Mouse (Mus musculus) spleen, embryonic (tissue): Measurements from ENCODE around the gene Rhbg.

Experiments
- CTCF ChIA-PET: fragments of 350-600 bp; sonication (Branson Sonifier 250); formaldehyde crosslinking; loops from one replicate; lab custom pipeline; 2022; lab: Charles Lee

The Rhbg gene

GRCm38 (mm10) chr3:88230262-88231047 is 24.1 kb downstream of the Rhbg start:
- CTCF ChIA-PET = no interaction called here

- CTCF ChIA-PET = no interaction called here
Observed at GRCm38 (mm10) chr3:88229526-88229925, 25.0 kb downstream of the Rhbg start.

DNA sequence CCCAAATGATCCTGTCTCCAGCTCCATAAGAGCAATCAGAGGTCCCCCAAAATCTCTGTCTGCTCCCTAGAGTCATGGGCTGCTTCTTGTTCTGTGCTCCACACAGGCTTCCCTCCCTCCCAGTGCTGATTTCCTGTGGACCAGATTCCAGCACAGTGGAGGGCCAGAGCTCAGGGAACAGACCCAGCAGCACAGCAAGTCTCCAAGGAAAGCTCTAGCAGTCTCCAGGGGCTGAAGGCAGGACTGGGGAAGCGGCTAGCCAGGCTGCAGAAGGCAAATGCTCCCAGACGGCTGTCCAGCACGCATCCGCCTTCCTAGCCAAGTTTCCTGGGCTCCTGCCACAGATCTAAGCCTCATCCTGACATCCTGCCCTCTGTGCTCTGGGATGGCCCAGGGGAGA is 25.6 kb downstream of the Rhbg start:
- CTCF ChIA-PET = interaction anchor here (0.5 to 0.9 kb wide), 2 partner anchors 43 to 47 kb away, joined by 3 to 23 read pairs; no protein-coding TSS in a partner anchor

DNA sequence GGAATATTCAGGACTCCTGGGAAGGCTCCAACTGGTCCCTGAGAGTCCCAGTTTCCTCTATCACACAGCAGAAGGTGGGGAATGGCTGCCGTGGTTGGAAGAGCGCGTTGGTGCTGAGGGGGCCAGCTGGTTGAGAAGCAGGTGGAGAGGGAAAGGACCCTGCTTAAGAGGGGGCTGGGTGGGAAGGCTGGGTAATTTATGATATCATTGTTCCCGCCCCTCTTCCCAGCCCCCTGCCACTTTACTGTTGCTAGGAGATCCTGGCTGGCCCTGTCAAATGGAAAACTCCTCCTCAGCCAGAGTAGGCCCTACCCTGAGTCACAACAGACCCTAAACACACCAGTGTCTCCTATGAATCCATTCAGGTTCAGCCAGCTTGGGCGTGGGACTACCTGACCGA is 26.5 kb downstream of the Rhbg start:
- CTCF ChIA-PET = interaction anchor here (0.9 kb wide), 1 partner anchor 46 kb away, joined by 23 read pairs; no protein-coding TSS in a partner anchor

DNA sequence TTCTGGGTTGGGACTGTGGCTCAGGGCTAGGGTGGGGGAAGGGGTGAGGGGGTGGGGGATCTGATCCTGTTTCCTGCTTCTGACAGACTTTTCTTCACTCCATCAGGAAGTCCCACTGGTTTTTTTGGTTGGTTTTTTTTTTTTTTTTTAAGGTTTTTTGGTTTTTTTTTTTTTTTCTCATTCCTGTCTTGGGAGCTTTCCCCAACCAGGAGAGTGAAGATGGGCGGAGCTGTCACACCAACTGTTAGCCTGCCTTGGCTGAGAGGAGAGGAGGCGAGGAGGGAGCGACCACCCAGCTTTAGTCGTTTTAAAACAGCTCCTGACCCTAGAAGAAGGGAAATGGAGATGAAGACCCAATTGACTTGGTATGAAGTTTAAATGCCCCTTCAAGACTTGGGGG is 27.2 kb downstream of the Rhbg start:
- CTCF ChIA-PET = no interaction called here

- CTCF ChIA-PET = no interaction called here
Observed at GRCm38 (mm10) chr3:88226101-88226845, 28.2 kb downstream of the Rhbg start.

- CTCF ChIA-PET = no interaction called here
Observed at GRCm38 (mm10) chr3:88224929-88225328, 29.6 kb downstream of the Rhbg start.

DNA sequence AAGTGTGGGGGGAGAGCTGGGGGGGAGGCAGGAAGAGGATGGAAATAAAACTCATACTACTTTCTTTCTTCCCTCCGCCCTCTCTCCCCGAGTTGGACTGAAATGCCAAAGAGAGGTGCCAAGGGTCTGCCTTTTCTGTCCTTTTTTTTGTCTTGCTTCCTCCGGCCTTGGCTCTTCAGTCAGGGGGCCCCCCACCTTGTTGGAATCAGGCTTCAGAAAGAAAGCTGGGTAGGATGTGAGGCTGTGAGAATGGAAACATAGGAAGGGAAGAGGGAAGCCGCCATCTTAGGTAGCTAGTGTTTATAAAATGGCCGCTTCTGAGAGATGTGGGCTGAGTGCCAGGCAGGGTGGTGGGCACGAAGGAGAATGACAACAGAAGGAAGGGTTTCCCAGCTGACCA is 32.1 kb downstream of the Rhbg start:
- CTCF ChIA-PET = no interaction called here

- CTCF ChIA-PET = no interaction called here
Observed at GRCm38 (mm10) chr3:88221519-88222390, 32.8 kb downstream of the Rhbg start.

GRCm38 (mm10) chr3:88220842-88221241 is 33.7 kb downstream of the Rhbg start:
- CTCF ChIA-PET = no interaction called here

GRCm38 (mm10) chr3:88219940-88220339 is 34.6 kb downstream of the Rhbg start:
- CTCF ChIA-PET = interaction anchor here (0.8 kb wide), 1 partner anchor 10 kb away, joined by 3 read pairs; no protein-coding TSS in a partner anchor

DNA sequence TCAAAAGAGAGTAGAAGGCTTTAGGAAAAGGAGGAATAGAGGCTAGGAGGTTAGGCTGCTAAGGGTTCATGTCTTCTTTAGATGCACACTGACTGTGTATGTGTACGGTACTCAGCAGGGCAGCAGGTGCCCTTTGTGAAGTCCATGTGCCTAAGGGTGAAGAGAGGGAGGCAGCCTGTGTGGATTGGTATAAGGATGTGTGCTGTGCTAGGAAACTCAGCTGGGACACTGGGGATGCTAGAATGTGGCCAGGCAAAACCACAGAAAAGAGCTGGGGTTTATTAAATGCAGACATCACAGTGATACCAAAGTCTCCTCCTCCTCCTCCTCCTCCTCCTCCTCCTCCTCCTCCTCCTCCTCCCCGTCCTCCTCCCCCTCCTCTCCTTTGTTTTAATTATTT is 36.8 kb downstream of the Rhbg start:
- CTCF ChIA-PET = no interaction called here

DNA sequence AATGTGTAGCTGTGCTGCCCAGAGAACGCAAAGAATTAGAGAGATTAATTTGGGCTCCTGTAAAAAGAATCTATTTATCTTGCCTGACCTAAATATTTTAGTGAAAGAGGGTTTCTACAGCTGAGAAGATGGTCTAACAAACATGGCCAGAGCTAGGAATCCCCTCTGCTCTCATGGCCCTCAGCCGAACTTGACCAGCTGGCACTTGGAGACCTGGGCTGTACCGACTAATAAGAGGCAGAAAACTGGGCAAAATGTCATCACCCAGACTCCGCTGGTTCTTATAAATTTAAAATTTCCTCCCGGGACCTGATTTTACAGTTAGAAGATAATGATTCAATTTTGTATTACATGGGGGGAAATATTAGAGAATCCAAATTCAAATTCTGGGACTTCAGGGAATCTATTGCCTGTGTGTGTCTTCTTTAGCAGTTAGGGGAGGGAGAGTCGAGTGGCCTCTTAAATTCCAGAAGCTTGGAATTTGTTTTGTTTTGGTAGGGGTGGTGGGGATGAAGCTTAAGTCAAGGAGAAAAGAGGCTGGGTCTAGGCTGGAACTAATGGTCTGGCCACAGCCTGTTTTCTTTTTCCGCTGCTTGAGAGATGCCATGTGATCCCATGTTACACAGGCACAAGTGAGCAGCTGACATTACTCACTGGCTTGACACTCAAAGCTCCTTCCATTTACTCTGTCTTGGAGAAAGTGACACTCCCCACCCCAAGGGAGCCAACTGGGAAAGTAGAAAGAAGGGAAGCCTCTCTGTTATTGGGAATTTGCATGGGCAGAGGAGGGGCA is 37.8 kb downstream of the Rhbg start:
- CTCF ChIA-PET = no interaction called here

DNA sequence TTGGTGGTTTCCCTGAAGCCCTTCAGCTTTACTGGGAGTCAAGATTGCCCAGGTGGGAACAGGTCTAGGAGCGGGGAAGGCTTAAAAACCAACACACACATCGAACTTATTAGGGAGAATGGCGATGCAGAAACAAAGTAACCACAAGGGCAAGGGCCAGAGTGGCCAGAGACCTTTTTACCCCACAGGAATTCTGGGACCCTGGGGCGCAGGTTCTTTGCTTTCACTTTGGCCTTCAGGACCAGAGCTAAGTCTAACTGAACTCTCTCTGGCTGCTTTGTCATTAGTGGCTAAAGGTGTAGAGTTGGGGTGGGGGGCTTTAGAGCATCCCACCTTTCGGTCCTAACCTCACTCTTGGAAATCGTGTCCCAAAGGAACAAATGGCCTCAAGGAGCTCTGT is 38.4 kb downstream of the Rhbg start:
- CTCF ChIA-PET = no interaction called here

GRCm38 (mm10) chr3:88215553-88216004 is 38.9 kb downstream of the Rhbg start:
- CTCF ChIA-PET = interaction anchor here (0.5 kb wide), 1 partner anchor 128 kb away, joined by 3 read pairs; no protein-coding TSS in a partner anchor

GRCm38 (mm10) chr3:88214971-88215552 is 39.4 kb downstream of the Rhbg start:
- CTCF ChIA-PET = interaction anchor here (0.5 kb wide), 1 partner anchor 128 kb away, joined by 3 read pairs; no protein-coding TSS in a partner anchor

GRCm38 (mm10) chr3:88214197-88214938 is 40.1 kb downstream of the Rhbg start:
- CTCF ChIA-PET = no interaction called here

GRCm38 (mm10) chr3:88213019-88213418 is 41.5 kb downstream of the Rhbg start:
- CTCF ChIA-PET = no interaction called here

- CTCF ChIA-PET = interaction anchor here (0.6 kb wide), 1 partner anchor 14 kb away, joined by 3 read pairs; no protein-coding TSS in a partner anchor
Observed at GRCm38 (mm10) chr3:88212356-88212755, 42.2 kb downstream of the Rhbg start.
